Mouse (Mus musculus) lung, embryonic 14.5 days (tissue): ENCODE measurements at regions not wholly inside any gene's neighbourhood (a gene's known extent, or its start where the extent isn't known, plus 50 kb on each side); places are given as distances from the start of the nearest gene placed in this dataset.

Experiments
- ATAC-seq: fragments of 200-750 bp; cut with Nextera tagmentation; 2 replicates; pipeline ENCODE4 v1.8.0; 2017; ENCODE audit warnings: mild to moderate bottlenecking, moderate TSS enrichment, moderate library complexity; ENCODE audit not compliant: insufficient read depth
- DNase-seq: peaks from one replicate; pipeline ENCODE4 v3.0.0-alpha.2; 2015
- H3K27ac ChIP-seq: fragments of 300-500 bp; sonication (generic); 2 replicates; pipeline ENCODE4 v1.5.1; 2014; ENCODE audit warnings: low read depth, mild to moderate bottlenecking, moderate library complexity
- H3K27me3 ChIP-seq: fragments of 300-500 bp; sonication (generic); 2 replicates; pipeline ENCODE4 v1.6.1; 2014; ENCODE audit warnings: low read length, control low read depth; ENCODE audit not compliant: insufficient read depth
- H3K36me3 ChIP-seq: fragments of 300-500 bp; sonication (generic); 2 replicates; pipeline ENCODE4 v1.6.1; 2014; ENCODE audit warnings: control low read depth; ENCODE audit not compliant: insufficient read depth
- H3K4me1 ChIP-seq: fragments of 300-500 bp; sonication (generic); 2 replicates; pipeline ENCODE4 v1.6.1; 2014; ENCODE audit warnings: antibody characterized with exemption, control low read depth; ENCODE audit not compliant: insufficient read depth
- H3K4me2 ChIP-seq: fragments of 300-500 bp; sonication (generic); 2 replicates; pipeline ENCODE4 v1.6.1; 2014; ENCODE audit warnings: mild to moderate bottlenecking
- H3K4me3 ChIP-seq: fragments of 300-500 bp; sonication (generic); 2 replicates; pipeline ENCODE4 v1.5.1; 2014; ENCODE audit warnings: low read depth, low read length
- H3K9ac ChIP-seq: fragments of 300-500 bp; sonication (generic); 2 replicates; pipeline ENCODE4 v1.6.1; 2014
- H3K9me3 ChIP-seq: fragments of 300-500 bp; sonication (generic); 2 replicates; pipeline ENCODE4 v1.6.1; 2016; ENCODE audit warnings: low read depth, low read length, control low read depth
- CTCF ChIP-seq: IDR thresholded peaks from 2 replicates; pipeline ENCODE4 v1.5.1; 2016; ENCODE audit warnings: antibody characterized with exemption, low read depth
- WGBS: fragments of 180-500 bp; shearing (Covaris S2); extraction: QIAGEN DNeasy Blood & Tissue Kit; methylation state at CpG from one replicate; pipeline ENCODE4 v1.1.7; 2014; 5-methylcytosine and 5-hydroxymethylcytosine counted together

GRCm38 (mm10) chr5:90164434-90164833 lies 59.4 kb downstream of the Cox18 start:
- no peak overlapping the region for H3K4me3 ChIP-seq
- no peaks in the 10 kb centered on the region for H3K4me1 ChIP-seq
- H3K9ac ChIP-seq = no peak overlapping the region
- no peaks in the 10 kb centered on the region for H3K36me3 ChIP-seq
- no peak for TF ChIP-seq CTCF
- 67% methylated on average over 8 of the region's 8 CpGs for WGBS
- H3K27ac ChIP-seq = no peak overlapping the region
- no peaks in the 10 kb centered on the region for H3K27me3 ChIP-seq
- DNase-seq (peak; percentile 63), ATAC-seq (no peak)
- H3K4me2 ChIP-seq = no peak overlapping the region
- no peaks in the 10 kb centered on the region for H3K9me3 ChIP-seq

DNA sequence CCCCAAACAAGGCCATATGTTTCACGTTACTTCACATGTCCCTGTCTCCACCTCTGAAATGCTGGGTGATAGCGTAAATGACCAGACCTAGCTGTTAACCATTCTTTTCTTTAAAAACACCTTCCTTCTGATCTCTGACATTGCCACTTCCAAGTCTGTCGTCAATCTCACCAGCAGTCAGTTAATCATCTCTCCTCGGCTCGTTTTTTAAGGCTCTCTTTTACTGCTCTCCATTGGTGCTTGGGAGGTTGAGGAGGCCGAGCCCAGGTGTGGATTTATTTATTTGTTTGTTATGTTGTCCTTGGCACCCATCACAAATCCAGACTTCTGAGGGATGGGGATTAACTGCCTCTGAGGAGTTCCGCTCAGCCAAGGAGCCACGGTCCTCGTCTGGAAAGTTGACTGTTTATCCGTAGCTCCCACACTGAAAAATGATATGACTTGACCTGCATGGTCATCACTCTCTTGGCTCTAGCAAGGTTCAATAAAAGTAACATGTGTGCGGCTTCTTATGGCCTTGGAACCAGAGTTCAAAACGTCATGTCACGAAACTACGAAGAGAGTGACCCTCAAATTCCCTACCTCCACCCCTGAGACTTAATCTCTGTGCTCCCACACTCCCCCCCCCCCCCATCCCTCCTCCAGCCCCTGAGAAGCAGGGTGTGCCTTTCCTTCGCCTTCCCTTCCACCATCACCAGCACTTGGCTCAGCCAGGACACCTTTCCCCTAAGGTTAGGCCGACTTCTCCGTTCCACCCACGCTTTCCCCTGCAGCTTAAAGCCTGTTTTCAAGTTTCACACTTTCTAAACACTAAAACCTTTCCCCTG lies 60.6 kb downstream of the Cox18 start:
- Histone ChIP-seq H3K4me3 (no peak overlapping the region), H3K27ac (no peak overlapping the region), H3K9me3 (no peaks in the 10 kb centered on the region), H3K36me3 (no peaks in the 10 kb centered on the region), H3K4me2 (no peak overlapping the region), H3K27me3 (no peaks in the 10 kb centered on the region), H3K4me1 (no peaks in the 10 kb centered on the region), H3K9ac (no peak overlapping the region)
- WGBS = 35% methylated on average over 18 of the region's 18 CpGs
- TF ChIP-seq CTCF = no peak
- DNase-seq (no peak), ATAC-seq (no peak)

DNA sequence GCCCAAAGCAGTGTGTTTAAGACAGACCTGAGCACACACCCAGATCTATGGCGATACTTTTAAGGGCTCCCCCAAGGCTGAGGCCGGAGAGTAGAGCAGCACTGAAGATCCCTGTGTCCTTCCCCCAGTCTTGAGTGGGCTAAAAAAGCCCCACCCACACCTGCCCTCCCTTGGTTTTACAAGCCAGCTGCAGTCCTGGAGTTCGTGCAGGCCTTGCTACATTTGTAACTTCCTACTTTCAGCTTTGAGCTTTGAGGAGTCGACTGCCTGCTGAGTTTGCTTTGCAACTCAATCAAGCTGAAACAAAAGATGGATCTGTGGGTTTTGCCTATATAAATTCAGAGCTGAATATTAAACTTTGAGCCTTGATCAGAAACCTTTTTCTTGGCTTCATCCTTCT lies 63.5 kb downstream of the Cox18 start:
- H3K4me3 ChIP-seq = no peak overlapping the region
- WGBS = 64% methylated on average over 4 of the region's 4 CpGs
- H3K36me3 ChIP-seq = no peaks in the 10 kb centered on the region
- no peak overlapping the region for H3K9ac ChIP-seq
- no peak overlapping the region for H3K4me2 ChIP-seq
- no peak for TF ChIP-seq CTCF
- no peaks in the 10 kb centered on the region for H3K9me3 ChIP-seq
- DNase-seq (no peak), ATAC-seq (no peak)
- H3K27ac ChIP-seq = no peak overlapping the region
- no peaks in the 10 kb centered on the region for H3K27me3 ChIP-seq
- H3K4me1 ChIP-seq = no peaks in the 10 kb centered on the region

GRCm38 (mm10) chr5:90156522-90156921 lies 67.3 kb downstream of the Cox18 start:
- Histone ChIP-seq H3K36me3 (no peaks in the 10 kb centered on the region), H3K4me2 (no peak overlapping the region), H3K9ac (no peak overlapping the region), H3K27me3 (no peaks in the 10 kb centered on the region), H3K9me3 (no peaks in the 10 kb centered on the region), H3K4me3 (no peak overlapping the region), H3K4me1 (no peaks in the 10 kb centered on the region), H3K27ac (no peak overlapping the region)
- ATAC-seq (no peak), DNase-seq (no peak)
- TF ChIP-seq CTCF = no peak
- WGBS = 86% methylated on average over 4 of the region's 4 CpGs

- Histone ChIP-seq H3K4me2 (peak overlapping the region; percentile 2; the same call in 1 of the 2 replicates), H3K27ac (no peak overlapping the region), H3K27me3 (no peaks in the 10 kb centered on the region), H3K9me3 (no peaks in the 10 kb centered on the region), H3K4me1 (no peaks in the 10 kb centered on the region), H3K4me3 (no peak overlapping the region), H3K36me3 (no peaks in the 10 kb centered on the region), H3K9ac (no peak overlapping the region)
- no peak for TF ChIP-seq CTCF
- peak; percentile 78 for DNase-seq
- peak; percentile 63; the same call in 1 of the 2 replicates for ATAC-seq
- 38% methylated on average over 22 of the region's 22 CpGs for WGBS
These were observed 73.9 kb downstream of the Cox18 start for GRCm38 (mm10) chr5:90149611-90150532.

DNA sequence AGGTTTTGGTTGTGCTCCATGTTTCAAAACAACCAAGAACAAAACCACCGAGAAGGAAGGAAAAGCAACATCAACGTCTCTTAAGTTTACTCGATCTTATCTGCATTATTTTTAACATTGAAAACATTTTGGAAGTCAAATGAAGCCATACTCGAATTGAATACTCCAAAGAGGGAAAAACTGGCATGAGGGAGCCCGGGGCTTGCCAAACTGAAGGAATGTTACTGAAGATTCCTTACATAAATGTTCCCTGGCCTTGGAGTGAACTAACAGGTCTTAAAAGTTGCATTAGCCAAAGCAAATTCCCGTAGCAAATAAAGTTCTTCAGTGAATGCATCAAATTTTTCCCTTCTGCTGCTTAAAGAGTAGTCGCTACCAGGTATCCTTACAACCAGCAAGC lies 87.8 kb downstream of the Cox18 start:
- DNase-seq (no peak), ATAC-seq (no peak)
- no peaks in the 10 kb centered on the region for H3K4me1 ChIP-seq
- no peak overlapping the region for H3K27ac ChIP-seq
- no peaks in the 10 kb centered on the region for H3K27me3 ChIP-seq
- TF ChIP-seq CTCF = no peak
- no peaks in the 10 kb centered on the region for H3K9me3 ChIP-seq
- H3K9ac ChIP-seq = no peak overlapping the region
- 76% methylated on average over 7 of the region's 7 CpGs for WGBS
- H3K4me2 ChIP-seq = no peak overlapping the region
- no peaks in the 10 kb centered on the region for H3K36me3 ChIP-seq
- no peak overlapping the region for H3K4me3 ChIP-seq

DNA sequence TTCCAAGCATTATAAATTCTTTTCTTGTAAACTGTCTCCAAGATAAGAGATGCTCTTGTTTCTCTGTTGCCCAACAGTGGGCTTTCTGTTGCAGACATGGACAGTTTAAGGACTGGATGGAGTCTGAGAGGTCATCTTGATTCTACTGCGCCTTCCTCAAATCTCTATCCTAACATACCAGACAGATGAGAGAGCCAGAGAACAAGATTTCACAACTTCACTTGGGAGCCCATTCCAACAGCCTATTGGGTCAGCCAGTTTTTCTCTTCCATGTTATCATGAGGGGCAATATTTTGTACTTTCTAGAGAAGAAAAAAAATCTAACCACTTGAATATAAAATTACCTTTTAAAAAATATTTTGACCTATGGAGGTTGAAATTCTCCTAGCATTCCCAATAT lies 116.8 kb downstream of the Cox18 start:
- no peaks in the 10 kb centered on the region for H3K9me3 ChIP-seq
- H3K9ac ChIP-seq = no peak overlapping the region
- 91% methylated on average over 1 of the region's 1 CpGs for WGBS
- no peak for TF ChIP-seq CTCF
- H3K4me2 ChIP-seq = no peak overlapping the region
- H3K36me3 ChIP-seq = no peaks in the 10 kb centered on the region
- no peak for ATAC-seq
- no peak overlapping the region for H3K4me3 ChIP-seq
- no peak for DNase-seq
- no peaks in the 10 kb centered on the region for H3K4me1 ChIP-seq
- no peaks in the 10 kb centered on the region for H3K27me3 ChIP-seq
- H3K27ac ChIP-seq = no peak overlapping the region
